Mouse (Mus musculus) heart, embryonic 14.5 days (tissue): Measurements from ENCODE around the gene Zfp771. TPM values are rescaled to one million over a fixed set of nuclear protein-coding genes. Genes with fewer than 3 reads are reported as not detected.

Experiments
- ATAC-seq: fragments of 200-750 bp; cut with Nextera tagmentation; 2 replicates; pipeline ENCODE4 v1.8.0; 2017; ENCODE audit warnings: low read depth, moderate TSS enrichment; ENCODE audit not compliant: insufficient number of reproducible peaks, insufficient read depth, low FRiP score
- H3K27ac ChIP-seq, 2 experiments: fragments of 200-500 bp in 1 of 2; fragments of 300-500 bp in 1 of 2; sonication (generic) in 1 of 2; replicated peaks in 1 of 2; 2 replicates each; pipeline ENCODE4 v1.5.1; 2012 to 2014; ENCODE audit warnings: low read depth in 2 of 2, low read length in 2 of 2, control low read depth in 1 of 2, mild to moderate bottlenecking in 1 of 2, mixed read lengths in 1 of 2; ENCODE audit not compliant: control insufficient read depth in 1 of 2, insufficient read depth in 1 of 2
- H3K27me3 ChIP-seq: fragments of 300-500 bp; sonication (generic); 2 replicates; pipeline ENCODE4 v1.6.1; 2014; ENCODE audit warnings: mild to moderate bottlenecking, low read length, control low read depth; ENCODE audit not compliant: control insufficient read depth, insufficient read depth
- H3K36me3 ChIP-seq: fragments of 300-500 bp; sonication (generic); 2 replicates; pipeline ENCODE4 v1.6.1; 2014; ENCODE audit warnings: mild to moderate bottlenecking, control low read depth, low read length, mixed read lengths; ENCODE audit not compliant: control insufficient read depth, insufficient read depth
- H3K4me1 ChIP-seq, 2 experiments: fragments of 200-500 bp in 1 of 2; fragments of 300-500 bp in 1 of 2; sonication (generic) in 1 of 2; 2 replicates each; pipeline ENCODE4 v1.6.1; 2012 to 2014; ENCODE audit warnings: low read length in 2 of 2, control low read depth in 1 of 2, mixed read lengths in 1 of 2; ENCODE audit not compliant: control insufficient read depth in 2 of 2, insufficient read depth in 2 of 2
- H3K4me2 ChIP-seq: fragments of 300-500 bp; sonication (generic); 2 replicates; pipeline ENCODE4 v1.6.1; 2014; ENCODE audit warnings: mild to moderate bottlenecking, low read length
- H3K4me3 ChIP-seq, 2 experiments: fragments of 200-500 bp in 1 of 2; fragments of 300-500 bp in 1 of 2; sonication (generic) in 1 of 2; 2 replicates each; pipeline ENCODE4 v1.5.1; 2012 to 2014; ENCODE audit warnings: low read length in 2 of 2, mild to moderate bottlenecking in 2 of 2, control low read depth in 1 of 2, low read depth in 1 of 2, moderate library complexity in 1 of 2; ENCODE audit not compliant: control insufficient read depth in 1 of 2, insufficient read depth in 1 of 2
- H3K9ac ChIP-seq: fragments of 300-500 bp; sonication (generic); 2 replicates; pipeline ENCODE4 v1.6.1; 2014; ENCODE audit warnings: mild to moderate bottlenecking, low read length
- H3K9me3 ChIP-seq: fragments of 300-500 bp; sonication (generic); 2 replicates; pipeline ENCODE4 v1.6.1; 2016; ENCODE audit warnings: low read length, control low read depth; ENCODE audit not compliant: control insufficient read depth
- WGBS: fragments of 180-500 bp; shearing (Covaris S2); extraction: QIAGEN DNeasy Blood & Tissue Kit; methylation state at CpG from one replicate; pipeline ENCODE4 v1.1.7; 2014; 5-methylcytosine and 5-hydroxymethylcytosine counted together
- polyA plus RNA-seq: library from polyadenylated mRNA; unstranded; fragments of >200 nt; fragmentation: Nextera tagmentation; extraction: Ambion mirVana; gene quantifications from 2 replicates; pipeline ENCODE4 v1.2.1, GENCODE M21; 2014

The Zfp771 gene
- polyA plus RNA-seq, 1 experiment from 2014 or later = 31.4 TPM

DNA sequence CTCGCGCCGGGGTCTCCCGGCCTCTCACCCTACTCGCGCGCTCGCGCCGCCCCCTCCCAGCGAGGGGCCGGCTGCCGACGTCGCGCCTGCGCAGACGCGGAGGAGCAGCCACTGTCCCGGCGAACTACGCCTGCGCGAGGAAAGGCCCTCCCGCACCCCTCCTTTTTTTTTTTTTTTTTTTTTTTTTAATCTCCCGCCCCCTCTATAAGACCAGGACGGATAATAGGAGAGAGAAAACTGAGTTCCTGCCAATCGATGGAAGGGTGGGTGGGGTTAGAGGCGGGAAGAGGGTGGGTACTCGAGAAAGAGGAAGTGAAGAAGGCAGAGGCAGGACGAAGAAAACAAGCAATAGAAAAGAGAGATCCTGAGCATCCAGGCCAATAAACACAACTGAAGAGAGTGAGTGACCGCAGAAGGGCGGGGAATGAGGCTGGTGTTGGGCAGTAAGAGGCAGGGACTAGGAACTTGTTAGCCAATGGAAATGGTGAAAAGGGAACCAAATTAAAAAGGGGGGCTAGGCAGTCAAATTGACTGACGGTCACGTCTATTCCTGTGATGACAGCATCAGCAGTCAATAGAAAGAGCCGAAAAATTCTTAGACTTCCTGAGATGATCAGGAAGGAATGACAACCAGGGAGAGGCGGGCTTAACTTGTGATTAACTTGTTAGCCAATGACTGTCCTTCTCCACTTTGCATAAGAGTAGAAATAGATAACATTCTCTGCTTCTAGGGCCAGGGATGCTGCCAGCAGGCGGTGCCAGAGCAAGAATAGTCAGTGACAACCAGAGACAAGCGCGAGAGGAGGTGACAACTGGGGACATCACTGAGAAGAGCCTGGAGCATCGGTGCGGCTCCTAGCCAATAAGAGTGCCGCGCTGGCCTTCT, 35.3 kb upstream of the Zfp771 start, which contains the start of gene Mylpf:
Gene Mylpf, plus strand, starts transcription at position 338 of the 886 bp plus-strand sequence.
- Histone ChIP-seq H3K27ac (peak within 1 kb of the TSS; percentile 82 to 86), H3K9ac (peak within 1 kb of the TSS; percentile 97)

DNA sequence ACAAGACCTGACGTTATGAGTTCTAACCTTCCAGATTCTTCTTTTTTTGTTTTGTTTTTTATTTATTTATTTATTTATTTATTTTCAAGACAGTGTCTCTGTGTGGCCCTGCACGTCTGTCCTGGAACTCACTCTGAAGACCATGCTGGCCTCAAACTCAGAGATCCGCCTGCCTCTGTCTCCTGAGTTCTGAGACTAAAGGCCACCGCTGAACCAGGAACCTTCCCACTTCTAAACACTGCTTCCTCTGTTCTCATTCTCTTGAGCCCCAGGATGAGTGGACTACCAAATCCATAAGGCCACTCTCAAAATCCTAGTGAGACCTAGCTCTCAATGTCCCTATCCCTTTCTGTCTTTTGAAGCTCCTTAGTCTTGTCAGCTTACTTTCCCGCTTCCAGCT, 34.2 kb upstream of the Zfp771 start:
- Histone ChIP-seq H3K4me2 (peak overlapping the region; percentile 76), H3K4me1 (peaks cover 12 to 39% of the 10 kb centered on the region in 2 experiments), H3K27me3 (no peaks in the 10 kb centered on the region), H3K9ac (peak overlapping the region; percentile 64), H3K36me3 (peaks cover 6% of the 10 kb centered on the region; the same call in 1 of the 2 replicates), H3K4me3 (no peak overlapping the region), H3K27ac (peak overlapping the region in 1 of 2 experiments; percentile 82; a peak in 2 of 4 replicates), H3K9me3 (no peaks in the 10 kb centered on the region)
- WGBS = 87% methylated on average over 5 of the region's 5 CpGs
- ATAC-seq = no peak

More for the DNA sequence above, 35.3 kb upstream of the Zfp771 start, which contains the start of gene Mylpf:
- H3K27me3 ChIP-seq = no peaks in the 10 kb centered on the region
- peak within 1 kb of the TSS; percentile 92 for H3K4me3 ChIP-seq
- peak; percentile 92 for ATAC-seq
- H3K36me3 ChIP-seq = peaks cover 14% of the 10 kb centered on the region
- peak within 1 kb of the TSS; percentile 96 for H3K4me2 ChIP-seq
- WGBS = 1% methylated on average over 28 of the region's 44 CpGs
- peaks cover 8 to 31% of the 10 kb centered on the region in 2 experiments for H3K4me1 ChIP-seq
- H3K9me3 ChIP-seq = no peaks in the 10 kb centered on the region

DNA sequence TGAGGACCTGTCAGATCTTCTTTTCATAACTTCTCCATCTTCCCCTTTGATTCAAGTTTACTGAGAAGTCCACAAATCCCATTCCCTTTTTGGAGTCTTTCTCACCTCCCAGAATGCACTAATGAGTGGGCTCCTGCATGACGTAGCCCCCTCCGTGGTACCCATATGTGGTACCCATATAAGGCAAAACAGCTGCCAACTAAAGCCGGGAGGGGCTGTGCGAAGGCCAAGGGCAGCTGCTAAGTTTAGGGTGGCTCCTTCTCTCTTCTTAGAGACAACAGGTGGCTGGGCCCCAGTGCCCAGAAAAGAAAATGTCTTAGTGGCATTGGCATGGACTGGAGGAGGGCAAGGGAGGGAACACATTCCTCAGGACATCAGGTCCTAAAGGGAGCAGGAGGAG, 33.8 kb upstream of the Zfp771 start:
- Histone ChIP-seq H3K4me1 (peaks cover 15 to 38% of the 10 kb centered on the region in 2 experiments), H3K36me3 (peaks cover 2% of the 10 kb centered on the region; the same call in 1 of the 2 replicates), H3K9me3 (no peaks in the 10 kb centered on the region), H3K27ac (no peak overlapping the region), H3K27me3 (no peaks in the 10 kb centered on the region), H3K9ac (no peak overlapping the region), H3K4me2 (no peak overlapping the region), H3K4me3 (no peak overlapping the region)
- ATAC-seq = no peak
- 82% methylated on average over 4 of the region's 4 CpGs for WGBS

DNA sequence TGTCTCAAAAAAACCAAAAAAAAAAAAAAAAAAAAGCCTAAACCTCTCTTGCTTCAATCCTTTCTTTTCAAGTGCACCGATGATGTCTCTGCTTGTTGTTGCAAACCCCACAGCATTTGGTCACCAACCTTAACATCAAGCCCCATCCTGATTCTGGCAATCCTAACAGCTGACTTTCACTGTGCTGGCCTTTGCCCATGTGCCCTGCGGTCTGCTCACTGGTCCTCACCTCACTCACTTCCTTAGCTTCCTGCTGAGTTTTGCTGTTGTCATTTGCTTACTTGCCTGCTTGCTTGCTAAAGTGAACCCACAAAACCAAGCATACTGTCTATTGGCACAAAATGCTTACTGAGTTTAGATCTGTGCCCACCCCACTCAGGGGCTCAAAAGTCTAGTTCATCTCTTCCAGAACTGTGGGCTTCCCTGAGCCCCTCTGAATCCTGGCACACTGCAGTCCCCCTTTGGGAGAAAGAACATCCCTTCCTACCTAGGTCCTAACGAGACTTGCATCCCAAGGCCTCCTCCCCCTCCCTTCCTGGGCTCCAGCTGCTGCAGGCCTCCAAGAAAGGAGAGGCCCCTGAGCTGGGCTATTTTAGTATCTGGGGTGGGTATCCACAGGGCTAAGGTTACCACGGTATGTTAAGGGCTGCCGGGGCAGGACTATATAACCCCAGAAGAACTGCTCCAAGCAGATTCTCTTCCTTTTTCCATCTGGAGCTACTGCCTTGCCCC, 32.9 kb upstream of the Zfp771 start:
- H3K9ac ChIP-seq = no peak overlapping the region; the same call in 1 of the 2 replicates
- H3K9me3 ChIP-seq = no peaks in the 10 kb centered on the region
- no peak overlapping the region for H3K4me3 ChIP-seq
- no peaks in the 10 kb centered on the region for H3K36me3 ChIP-seq
- no peak overlapping the region for H3K4me2 ChIP-seq
- peaks cover 17 to 35% of the 10 kb centered on the region in 2 experiments for H3K4me1 ChIP-seq
- ATAC-seq = no peak
- H3K27ac ChIP-seq = no peak overlapping the region
- 46% methylated on average over 5 of the region's 5 CpGs for WGBS
- no peaks in the 10 kb centered on the region for H3K27me3 ChIP-seq

DNA sequence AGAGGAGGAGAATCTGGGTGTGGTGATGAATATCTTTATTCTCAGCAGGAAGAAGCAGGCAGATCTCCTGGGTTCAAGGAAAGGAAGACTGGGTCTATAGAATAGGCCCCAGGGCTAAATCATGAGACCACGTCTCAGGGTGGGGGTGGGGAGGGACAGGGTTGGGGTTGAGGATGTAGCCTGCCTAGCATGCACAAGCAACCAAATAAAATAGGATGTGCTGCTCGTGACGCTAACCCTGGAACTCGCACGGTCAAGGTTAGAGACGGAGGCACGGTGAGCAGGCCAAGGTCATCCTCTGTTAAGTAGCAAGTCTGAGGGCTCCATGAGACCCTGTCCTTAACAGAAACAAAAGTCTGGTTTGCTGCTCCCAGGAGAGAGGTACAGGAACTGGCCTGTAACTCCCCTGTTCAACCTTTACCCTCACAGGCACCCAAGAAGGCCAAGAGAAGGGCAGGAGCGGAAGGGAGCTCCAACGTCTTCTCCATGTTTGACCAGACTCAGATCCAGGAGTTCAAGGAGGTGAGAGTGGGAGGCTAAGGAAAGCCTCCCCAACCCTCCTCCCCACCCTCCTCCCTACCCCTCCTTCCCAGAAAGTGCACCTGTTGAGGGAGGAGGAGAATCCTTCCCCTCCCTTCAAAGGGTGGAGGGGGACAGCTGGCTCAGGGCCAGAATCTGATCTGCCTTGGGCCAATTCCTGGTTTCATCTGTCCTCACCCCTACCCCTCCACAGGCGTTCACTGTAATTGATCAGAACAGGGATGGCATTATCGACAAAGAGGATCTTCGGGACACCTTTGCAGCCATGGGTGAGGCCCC, 31.4 kb upstream of the Zfp771 start:
- ATAC-seq = no peak
- H3K27ac ChIP-seq = no peak overlapping the region
- 85% methylated on average over 12 of the region's 12 CpGs for WGBS

DNA sequence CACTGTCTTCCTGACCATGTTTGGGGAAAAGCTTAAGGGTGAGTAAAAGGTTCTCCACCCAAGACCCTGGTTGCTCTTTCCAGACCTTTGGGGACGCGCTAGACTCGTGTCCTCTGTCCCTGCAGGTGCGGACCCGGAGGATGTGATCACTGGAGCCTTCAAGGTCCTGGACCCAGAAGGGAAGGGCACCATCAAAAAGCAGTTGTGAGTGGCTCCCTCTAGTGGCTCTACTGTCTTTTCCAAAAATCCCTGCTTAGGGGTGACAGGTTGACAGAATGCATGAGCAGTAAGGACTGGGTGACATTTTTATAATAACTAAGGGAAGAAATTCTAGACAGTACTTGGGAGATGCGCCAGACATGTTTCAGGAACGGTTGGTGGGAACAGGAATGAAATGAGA, 30.6 kb upstream of the Zfp771 start:
- WGBS = 51% methylated on average over 7 of the region's 7 CpGs
- H3K4me1 ChIP-seq = peaks cover 26 to 38% of the 10 kb centered on the region in 2 experiments
- ATAC-seq = no peak
- no peak overlapping the region for H3K27ac ChIP-seq
- no peaks in the 10 kb centered on the region for H3K36me3 ChIP-seq
- no peaks in the 10 kb centered on the region for H3K9me3 ChIP-seq
- H3K4me2 ChIP-seq = no peak overlapping the region
- H3K4me3 ChIP-seq = no peak overlapping the region
- no peak overlapping the region for H3K9ac ChIP-seq
- H3K27me3 ChIP-seq = no peaks in the 10 kb centered on the region

More for the DNA sequence above, 31.4 kb upstream of the Zfp771 start:
- H3K4me2 ChIP-seq = no peak overlapping the region
- H3K9me3 ChIP-seq = no peaks in the 10 kb centered on the region
- no peaks in the 10 kb centered on the region for H3K27me3 ChIP-seq
- H3K36me3 ChIP-seq = no peaks in the 10 kb centered on the region
- no peak overlapping the region for H3K4me3 ChIP-seq
- no peak overlapping the region for H3K9ac ChIP-seq
- peaks cover 18 to 34% of the 10 kb centered on the region in 2 experiments for H3K4me1 ChIP-seq

DNA sequence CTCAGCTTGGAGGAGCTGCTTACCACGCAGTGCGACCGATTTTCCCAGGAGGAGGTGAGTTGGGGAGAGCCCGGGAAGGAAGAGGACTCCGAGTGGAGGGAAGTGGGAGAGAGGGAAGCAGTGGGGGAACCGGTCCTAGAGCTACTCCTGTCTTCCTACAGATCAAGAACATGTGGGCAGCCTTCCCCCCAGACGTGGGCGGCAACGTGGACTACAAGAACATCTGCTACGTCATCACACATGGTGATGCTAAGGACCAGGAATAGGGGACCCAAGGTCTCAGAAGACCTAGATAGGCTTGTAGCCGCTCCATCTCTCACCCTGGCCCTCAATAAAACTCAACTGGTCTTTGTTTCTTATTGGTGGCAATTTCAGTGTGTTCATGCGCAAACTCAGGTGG, 30.1 kb upstream of the Zfp771 start:
- no peaks in the 10 kb centered on the region for H3K36me3 ChIP-seq
- H3K4me3 ChIP-seq = no peak overlapping the region
- H3K9me3 ChIP-seq = no peaks in the 10 kb centered on the region
- peak overlapping the region; percentile 74; the same call in 1 of the 2 replicates for H3K9ac ChIP-seq
- peaks cover 26 to 38% of the 10 kb centered on the region in 2 experiments for H3K4me1 ChIP-seq
- H3K4me2 ChIP-seq = peak overlapping the region; percentile 71
- H3K27ac ChIP-seq = no peak overlapping the region
- no peak for ATAC-seq
- 51% methylated on average over 12 of the region's 12 CpGs for WGBS
- no peaks in the 10 kb centered on the region for H3K27me3 ChIP-seq
